Mouse (Mus musculus) hindbrain, embryonic 13.5 days (tissue): Measurements from ENCODE around the gene Svbp. TPM values are rescaled to one million over a fixed set of nuclear protein-coding genes. Genes with fewer than 3 reads are reported as not detected.

ENCODE experiments used
- ATAC-seq: fragments of 200-750 bp; cut with Nextera tagmentation; 2 replicates; pipeline ENCODE4 v1.8.0; 2017; ENCODE audit warnings: moderate TSS enrichment; ENCODE audit not compliant: low FRiP score
- H3K27ac ChIP-seq: fragments of 300-500 bp; sonication (generic); 2 replicates; pipeline ENCODE4 v1.5.1; 2015; ENCODE audit warnings: inconsistent platforms, mild to moderate bottlenecking, moderate library complexity
- H3K27me3 ChIP-seq: fragments of 300-500 bp; sonication (generic); 2 replicates; pipeline ENCODE4 v1.6.1; 2015; ENCODE audit warnings: mild to moderate bottlenecking, inconsistent platforms
- H3K36me3 ChIP-seq: fragments of 300-500 bp; sonication (generic); 2 replicates; pipeline ENCODE4 v1.6.1; 2015; ENCODE audit warnings: mild to moderate bottlenecking, inconsistent platforms
- H3K4me1 ChIP-seq: fragments of 300-500 bp; sonication (generic); replicated peaks from 2 replicates; pipeline ENCODE4 v1.6.1; 2015; ENCODE audit warnings: inconsistent platforms
- H3K4me2 ChIP-seq: fragments of 300-500 bp; sonication (generic); 2 replicates; pipeline ENCODE4 v1.6.1; 2015; ENCODE audit warnings: inconsistent platforms, mild to moderate bottlenecking, moderate library complexity
- H3K4me3 ChIP-seq: fragments of 300-500 bp; sonication (generic); 2 replicates; pipeline ENCODE4 v1.5.1; 2015; ENCODE audit warnings: mild to moderate bottlenecking, inconsistent platforms
- H3K9ac ChIP-seq: fragments of 300-500 bp; sonication (generic); 2 replicates; pipeline ENCODE4 v1.6.1; 2015; ENCODE audit warnings: mild to moderate bottlenecking, inconsistent platforms
- H3K9me3 ChIP-seq: fragments of 300-500 bp; sonication (generic); 2 replicates; pipeline ENCODE4 v1.6.1; 2016; ENCODE audit warnings: inconsistent platforms
- WGBS: fragments of 180-500 bp; shearing (Covaris S2); methylation state at CpG from one replicate; pipeline ENCODE4 v1.1.7; 2015; 5-methylcytosine and 5-hydroxymethylcytosine counted together
- polyA plus RNA-seq: library from polyadenylated mRNA; unstranded; fragments of >200 nt; fragmentation: Nextera tagmentation; extraction: Ambion mirVana; gene quantifications from 2 replicates; pipeline ENCODE4 v1.2.1, GENCODE M21; 2015

Gene Svbp
- polyA plus RNA-seq, result 244 and 245 TPM in 2 replicates

DNA sequence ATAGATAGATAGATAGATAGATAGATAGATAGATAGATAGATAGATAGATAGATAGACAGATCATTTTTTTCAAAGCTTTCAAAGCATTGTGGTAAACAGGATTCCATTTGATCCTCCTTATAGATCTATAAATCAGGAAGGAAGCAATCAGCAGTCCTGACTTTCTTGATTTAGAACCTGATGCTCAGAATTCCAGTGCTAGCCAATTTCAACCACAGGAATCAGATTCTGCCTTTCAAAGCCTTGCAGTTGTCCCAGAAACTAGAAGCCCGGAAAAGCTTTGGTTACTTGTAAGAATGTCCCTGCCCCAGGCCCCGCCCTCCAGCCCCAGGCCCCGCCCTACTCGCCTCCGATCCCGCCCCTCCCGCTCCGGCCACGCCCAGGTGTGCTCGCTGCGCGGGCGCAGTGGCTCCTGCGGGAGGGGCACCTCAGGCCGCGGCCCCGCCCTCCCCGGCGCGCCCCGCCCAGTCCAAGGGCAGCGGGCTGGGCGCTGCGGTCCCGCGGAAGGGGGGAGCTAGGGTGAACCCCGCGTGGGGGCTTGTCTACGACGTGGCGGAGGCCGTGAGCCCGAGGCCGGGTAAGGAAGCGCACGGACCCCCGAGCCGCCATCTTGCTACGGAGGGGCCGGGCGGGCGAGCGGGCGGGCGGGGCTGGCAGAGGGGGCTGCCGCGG is at the start of gene Svbp:
Gene Svbp (plus strand): TSS at position 398 of the 673 bp plus-strand sequence.
- Histone ChIP-seq H3K27ac (peak within 1 kb of the TSS; percentile 88), H3K4me1 (peaks cover 29% of the 10 kb centered on the region), H3K9ac (peak within 1 kb of the TSS; percentile 85), H3K27me3 (no peaks in the 10 kb centered on the region), H3K4me2 (peak within 1 kb of the TSS; percentile 75), H3K4me3 (peak within 1 kb of the TSS; percentile 75), H3K36me3 (no peaks in the 10 kb centered on the region), H3K9me3 (no peaks in the 10 kb centered on the region)
- under 1% methylated on average over 41 of the region's 47 CpGs for WGBS
- ATAC-seq, result peak; percentile 91

DNA sequence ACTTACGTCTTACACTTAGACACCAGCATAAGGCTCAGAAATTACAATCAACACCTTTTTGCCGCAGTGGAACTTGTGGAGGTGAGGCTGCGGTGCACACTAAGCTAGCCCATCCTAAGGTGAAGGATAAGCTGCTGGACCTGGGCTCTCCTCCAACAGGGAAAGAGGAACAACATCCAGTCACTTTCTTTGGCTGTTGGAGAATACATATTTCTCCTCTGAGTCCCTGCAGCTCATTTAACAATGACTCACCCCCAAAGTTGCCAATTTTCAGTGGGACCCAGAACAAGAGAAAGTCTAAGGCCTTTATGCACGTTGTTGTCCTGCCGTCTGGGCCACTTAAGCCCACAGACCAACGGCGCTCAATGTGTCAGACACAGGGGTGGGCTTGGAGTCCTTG is 48.3 kb upstream of the Svbp start:
- Histone ChIP-seq H3K4me2 (no peak overlapping the region), H3K4me3 (no peak overlapping the region), H3K9ac (no peak overlapping the region), H3K4me1 (peaks cover 3% of the 10 kb centered on the region; the same call in 1 of the 2 replicates), H3K36me3 (no peaks in the 10 kb centered on the region), H3K9me3 (no peaks in the 10 kb centered on the region), H3K27ac (no peak overlapping the region), H3K27me3 (no peaks in the 10 kb centered on the region)
- 90% methylated on average over 7 of the region's 7 CpGs for WGBS
- ATAC-seq, result no peak

DNA sequence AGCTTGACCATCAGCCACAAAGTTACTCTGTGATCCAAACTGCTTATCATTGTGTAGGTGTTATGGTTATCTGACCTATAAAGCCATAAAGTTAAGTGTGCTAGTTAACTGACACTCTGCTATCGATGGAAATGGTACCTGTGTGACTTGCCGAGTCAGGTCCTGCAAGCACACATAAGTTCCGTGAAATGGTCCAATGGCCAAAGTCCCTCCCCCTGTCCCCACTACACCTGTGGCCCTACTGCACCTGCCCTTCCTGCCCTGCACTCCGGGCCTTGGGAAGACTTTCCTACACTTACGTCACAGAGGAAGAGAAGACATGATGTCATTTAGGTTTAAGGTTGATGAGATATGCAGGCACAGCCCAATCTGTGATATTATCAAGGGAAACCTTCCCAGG is 47.8 kb upstream of the Svbp start:
- H3K4me2 ChIP-seq, result no peak overlapping the region
- WGBS, result 93% methylated on average over 5 of the region's 5 CpGs

DNA sequence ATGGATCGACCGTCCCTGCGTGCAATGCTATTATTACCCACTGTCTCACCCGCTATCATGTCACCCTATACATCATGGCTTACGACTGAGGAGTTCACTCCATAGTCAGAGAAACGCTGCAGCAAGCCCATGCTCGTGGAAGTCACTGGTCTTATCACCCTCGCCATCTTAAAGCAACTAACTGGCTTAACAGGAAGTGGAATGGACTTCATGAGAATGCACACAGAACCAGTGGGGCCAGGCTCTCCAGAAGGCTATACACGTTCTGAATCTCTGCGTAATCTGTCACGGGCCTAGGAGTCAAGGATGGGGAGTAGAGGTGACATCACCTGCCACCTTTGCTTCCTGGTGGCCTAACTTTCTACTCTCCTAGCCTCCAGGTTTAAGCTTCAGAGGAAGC is 46.4 kb upstream of the Svbp start:
- ATAC-seq, result no peak
- Histone ChIP-seq H3K4me1 (no peaks in the 10 kb centered on the region), H3K9ac (no peak overlapping the region), H3K27ac (no peak overlapping the region), H3K4me2 (no peak overlapping the region), H3K27me3 (no peaks in the 10 kb centered on the region), H3K9me3 (no peaks in the 10 kb centered on the region), H3K4me3 (no peak overlapping the region), H3K36me3 (no peaks in the 10 kb centered on the region)
- 92% methylated on average over 11 of the region's 11 CpGs for WGBS

More for the DNA sequence above, 47.8 kb upstream of the Svbp start:
- no peaks in the 10 kb centered on the region for H3K36me3 ChIP-seq
- H3K4me1 ChIP-seq, result peaks cover 3% of the 10 kb centered on the region; the same call in 1 of the 2 replicates
- no peaks in the 10 kb centered on the region for H3K9me3 ChIP-seq
- no peaks in the 10 kb centered on the region for H3K27me3 ChIP-seq
- H3K9ac ChIP-seq, result no peak overlapping the region
- no peak overlapping the region for H3K4me3 ChIP-seq
- no peak overlapping the region for H3K27ac ChIP-seq
- no peak for ATAC-seq

DNA sequence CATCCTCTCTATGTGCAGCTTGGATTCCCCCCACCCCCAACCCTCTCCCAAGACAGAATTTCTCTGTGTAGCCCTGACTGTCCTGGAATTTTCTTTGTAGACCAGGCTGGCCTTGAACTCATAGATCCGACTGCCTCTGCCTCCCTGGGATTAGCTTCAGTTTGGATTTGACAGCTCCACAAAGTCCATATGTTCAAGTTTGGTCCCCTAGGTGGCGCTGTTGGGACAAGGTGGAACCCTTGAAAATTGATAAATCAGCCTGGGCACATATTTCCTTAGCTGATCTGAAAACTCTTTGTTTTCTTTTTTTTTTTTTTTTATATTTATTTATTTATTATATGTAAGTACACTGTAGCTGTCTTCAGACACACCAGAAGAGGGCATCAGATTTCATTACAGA is 37.9 kb upstream of the Svbp start:
- Histone ChIP-seq H3K9ac (no peak overlapping the region), H3K4me2 (no peak overlapping the region), H3K4me3 (no peak overlapping the region), H3K27me3 (no peaks in the 10 kb centered on the region), H3K4me1 (no peaks in the 10 kb centered on the region), H3K36me3 (no peaks in the 10 kb centered on the region), H3K27ac (no peak overlapping the region), H3K9me3 (no peaks in the 10 kb centered on the region)
- WGBS, result 33% methylated on average over 2 of the region's 2 CpGs
- no peak for ATAC-seq

DNA sequence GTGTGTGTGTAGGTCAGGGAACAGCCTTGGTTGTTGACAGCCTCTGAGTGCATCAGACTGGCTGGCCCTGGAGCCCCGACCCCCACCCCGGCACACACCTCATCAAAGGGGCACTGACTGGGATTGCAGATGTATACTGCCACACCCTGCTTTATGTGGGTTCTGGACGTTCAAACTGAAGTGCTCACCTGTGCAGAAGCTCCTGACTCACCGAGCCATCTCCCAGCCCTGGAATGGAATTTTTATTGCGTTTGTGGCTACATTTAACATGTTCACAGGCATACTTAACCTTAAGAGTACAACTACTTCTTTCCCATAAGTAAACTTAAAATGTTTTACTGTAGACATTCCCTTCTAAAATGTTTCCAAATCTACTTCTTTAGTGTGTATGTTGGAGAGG is 37.2 kb upstream of the Svbp start:
- no peaks in the 10 kb centered on the region for H3K9me3 ChIP-seq
- no peak overlapping the region for H3K27ac ChIP-seq
- H3K4me1 ChIP-seq, result no peaks in the 10 kb centered on the region
- no peaks in the 10 kb centered on the region for H3K36me3 ChIP-seq
- no peak overlapping the region for H3K4me2 ChIP-seq
- WGBS, result 92% methylated on average over 5 of the region's 5 CpGs
- no peaks in the 10 kb centered on the region for H3K27me3 ChIP-seq
- no peak overlapping the region for H3K4me3 ChIP-seq
- H3K9ac ChIP-seq, result no peak overlapping the region
- no peak for ATAC-seq

DNA sequence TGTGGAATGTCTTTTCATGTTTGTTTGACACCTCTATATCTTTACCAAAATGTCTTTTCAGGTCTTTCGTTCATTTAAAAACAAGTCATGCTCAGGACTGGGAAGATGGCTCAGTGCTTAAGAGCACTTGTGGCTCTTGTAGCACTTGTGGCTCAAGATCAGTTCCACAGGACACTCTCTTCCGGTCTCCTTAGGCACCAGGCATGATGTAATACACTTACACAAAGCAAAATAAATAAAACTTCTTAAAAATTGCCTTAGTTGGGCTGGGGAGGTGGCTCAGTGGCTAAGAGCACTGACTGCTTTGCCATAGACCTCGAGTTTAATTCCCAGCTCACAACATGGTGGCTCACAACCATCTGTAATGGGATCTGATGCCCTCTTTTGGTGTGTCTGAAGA is 33.7 kb upstream of the Svbp start:
- ATAC-seq, result no peak
- Histone ChIP-seq H3K27me3 (no peaks in the 10 kb centered on the region), H3K36me3 (no peaks in the 10 kb centered on the region), H3K9ac (no peak overlapping the region), H3K27ac (no peak overlapping the region), H3K4me3 (no peak overlapping the region), H3K4me2 (no peak overlapping the region), H3K4me1 (no peaks in the 10 kb centered on the region), H3K9me3 (no peaks in the 10 kb centered on the region)
- 82% methylated on average over 3 of the region's 3 CpGs for whole genome bisulfite sequencing

DNA sequence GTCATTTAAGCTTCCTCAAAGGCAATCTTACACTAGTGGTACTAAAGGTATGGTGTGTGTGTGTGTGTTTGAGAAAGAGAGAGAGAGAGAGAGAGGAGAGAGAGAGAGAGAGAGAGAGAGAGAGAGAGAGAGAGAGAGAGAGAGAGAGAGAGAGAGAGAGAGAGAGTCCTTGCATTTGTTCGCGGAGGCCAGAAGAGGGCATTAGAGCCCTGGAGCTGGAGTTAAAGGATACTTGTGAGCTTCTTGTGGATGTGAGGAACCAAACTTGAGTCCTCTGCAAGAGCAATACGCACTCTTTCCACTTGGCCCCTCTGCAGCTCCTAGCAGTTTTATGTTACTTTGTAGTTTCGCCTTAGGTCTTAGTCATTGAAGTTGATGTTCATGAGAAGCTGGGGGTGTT is 32.1 kb upstream of the Svbp start:
- Histone ChIP-seq H3K27me3 (no peaks in the 10 kb centered on the region), H3K4me1 (no peaks in the 10 kb centered on the region), H3K27ac (no peak overlapping the region), H3K4me2 (no peak overlapping the region), H3K9ac (no peak overlapping the region), H3K4me3 (no peak overlapping the region), H3K36me3 (no peaks in the 10 kb centered on the region), H3K9me3 (no peaks in the 10 kb centered on the region)
- ATAC-seq, result no peak
- 75% methylated on average over 4 of the region's 4 CpGs for WGBS

DNA sequence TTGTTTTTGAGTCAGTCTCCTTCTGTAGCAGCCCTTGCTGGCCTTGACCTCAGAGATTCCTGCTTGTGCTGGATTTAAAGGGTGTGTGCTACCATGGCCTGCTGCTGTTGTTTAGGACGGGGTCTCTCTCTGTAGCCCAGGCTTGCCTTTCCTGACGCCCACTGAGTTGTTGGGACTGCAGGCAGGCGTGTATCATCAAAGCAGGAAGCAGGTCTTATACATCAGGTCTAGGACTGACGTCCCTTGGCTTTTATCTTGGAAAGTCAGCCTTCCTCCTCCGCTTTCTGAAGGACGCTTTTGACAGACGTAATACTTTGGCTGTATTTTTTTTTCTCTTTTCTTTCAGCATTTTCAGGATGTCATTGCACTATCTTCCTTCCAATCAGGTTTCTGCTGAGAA is 29.2 kb upstream of the Svbp start:
- Histone ChIP-seq H3K27ac (no peak overlapping the region), H3K4me3 (no peak overlapping the region), H3K36me3 (peaks cover 29% of the 10 kb centered on the region), H3K9me3 (no peaks in the 10 kb centered on the region), H3K4me2 (no peak overlapping the region), H3K4me1 (no peaks in the 10 kb centered on the region), H3K27me3 (no peaks in the 10 kb centered on the region), H3K9ac (no peak overlapping the region)
- no peak for ATAC-seq
- WGBS, result 85% methylated on average over 7 of the region's 7 CpGs

DNA sequence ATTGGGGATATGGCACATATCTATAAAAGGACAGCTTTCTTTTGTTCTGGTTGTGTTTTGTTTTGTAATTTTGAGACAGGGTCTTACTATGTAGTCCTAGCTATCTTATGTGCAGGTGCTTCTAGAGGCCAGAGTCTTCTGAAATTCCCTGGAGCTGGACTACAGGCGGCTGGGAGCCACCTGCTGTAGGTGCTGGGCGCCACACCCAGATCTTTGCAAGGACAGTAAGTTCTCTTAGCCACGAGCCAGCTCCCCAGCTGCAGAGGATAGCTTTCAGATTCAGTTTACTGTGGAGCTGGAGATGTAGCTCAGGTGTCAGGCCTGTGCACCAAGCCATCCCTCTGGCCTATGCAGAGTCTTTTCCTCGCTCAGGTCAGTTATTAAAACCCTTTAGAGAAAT is 28.0 kb upstream of the Svbp start:
- WGBS, result 80% methylated on average over 4 of the region's 4 CpGs
- Histone ChIP-seq H3K27ac (no peak overlapping the region), H3K4me2 (no peak overlapping the region), H3K9ac (no peak overlapping the region), H3K4me3 (no peak overlapping the region), H3K27me3 (no peaks in the 10 kb centered on the region), H3K9me3 (no peaks in the 10 kb centered on the region), H3K36me3 (peaks cover 31% of the 10 kb centered on the region), H3K4me1 (peaks cover 9% of the 10 kb centered on the region)
- ATAC-seq, result no peak

DNA sequence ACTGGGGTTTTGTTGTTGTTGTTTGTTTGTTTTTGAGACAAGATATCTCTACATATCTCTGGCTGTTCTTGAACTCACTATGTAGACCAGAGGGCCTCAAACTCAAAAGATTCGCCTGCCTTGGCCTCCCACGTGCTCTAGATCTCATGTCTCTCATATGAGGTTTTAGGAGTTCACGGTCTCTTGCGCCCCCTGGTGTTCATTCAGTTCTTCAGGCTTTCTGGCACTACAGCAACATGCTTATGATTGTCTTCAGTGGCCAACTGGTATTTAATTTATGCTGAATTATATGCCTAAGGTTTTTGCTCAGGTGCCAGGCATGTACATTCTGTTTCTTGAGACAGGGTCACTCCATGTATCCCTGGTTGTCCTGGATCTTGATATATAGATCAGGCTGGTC is 27.4 kb upstream of the Svbp start:
- Histone ChIP-seq H3K36me3 (peaks cover 31% of the 10 kb centered on the region), H3K9me3 (no peaks in the 10 kb centered on the region), H3K4me3 (no peak overlapping the region), H3K27me3 (no peaks in the 10 kb centered on the region), H3K4me1 (peaks cover 15% of the 10 kb centered on the region), H3K27ac (no peak overlapping the region), H3K9ac (no peak overlapping the region), H3K4me2 (no peak overlapping the region)
- 4% methylated on average over 4 of the region's 4 CpGs for WGBS
- ATAC-seq, result peak; percentile 49; the same call in 1 of the 2 replicates

DNA sequence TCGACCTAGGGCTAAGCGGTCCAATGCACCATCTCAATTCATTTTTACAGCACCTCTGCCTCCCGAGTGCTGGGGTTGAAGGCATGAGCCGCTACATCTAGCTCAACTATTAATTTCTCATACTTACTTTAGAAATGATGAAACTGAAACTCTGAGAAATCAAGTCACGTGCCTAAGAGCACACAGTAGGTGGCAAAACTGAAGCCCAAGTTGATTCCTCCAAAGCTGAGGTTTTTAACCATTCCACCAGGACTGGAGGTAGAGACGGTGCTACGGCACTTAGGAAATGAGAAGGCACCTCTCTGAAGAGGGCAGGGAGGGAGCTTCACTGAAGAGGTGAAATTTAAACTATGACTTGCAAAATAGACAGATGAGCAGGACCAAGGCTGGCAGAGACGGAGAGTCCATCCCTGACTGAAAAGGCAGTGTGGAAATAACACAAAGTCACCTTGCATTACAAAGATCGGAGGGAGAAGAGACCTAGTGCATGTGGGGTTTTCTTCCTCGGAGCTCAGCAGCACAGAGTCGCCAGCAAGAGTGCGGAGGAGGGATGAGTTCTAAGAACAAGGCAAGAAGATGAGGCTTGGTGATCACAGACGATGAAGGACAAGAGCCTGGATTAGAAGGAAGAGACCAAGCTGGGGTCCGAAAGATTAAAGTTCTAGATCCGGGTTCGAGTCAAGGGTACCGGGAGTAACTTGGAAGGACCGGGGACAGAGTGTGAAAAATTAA is 22.0 kb upstream of the Svbp start:
- peaks cover 28% of the 10 kb centered on the region for H3K4me1 ChIP-seq
- WGBS, result 40% methylated on average over 18 of the region's 18 CpGs
- no peak overlapping the region for H3K27ac ChIP-seq

More for the DNA sequence above, 22.0 kb upstream of the Svbp start:
- Histone ChIP-seq H3K36me3 (peaks cover 30% of the 10 kb centered on the region), H3K4me3 (peak overlapping the region; percentile 66), H3K9ac (peak overlapping the region; percentile 83), H3K27me3 (no peaks in the 10 kb centered on the region), H3K9me3 (no peaks in the 10 kb centered on the region), H3K4me2 (peak overlapping the region; percentile 83)
- ATAC-seq, result no peak
